Mouse (Mus musculus): ENCODE data around the gene Kifc1. TPM values are rescaled to one million over a fixed set of nuclear protein-coding genes. Genes with fewer than 3 reads are reported as not detected.

Kifc1 gene
- polyA plus RNA-seq, 1 experiment from 2014 or later = 6.7 TPM

GRCm38 (mm10) chr17:33844196-33844595 is 46.3 kb downstream of the Kifc1 start:
- Histone ChIP-seq H3K27ac (ENCODE audit: low read depth) (no peak overlapping the region), H3K27me3 (replicated peaks; ENCODE audit: control insufficient read depth, insufficient read depth, low read length) (no peaks in the 10 kb centered on the region), H3K36me3 (ENCODE audit: control insufficient read depth, insufficient read depth, low read length) (peaks cover 19% of the 10 kb centered on the region), H3K9ac (ENCODE audit: low read length) (no peak overlapping the region), H3K4me2 (ENCODE audit: low read length) (peak overlapping the region; percentile 93), H3K9me3 (ENCODE audit: control insufficient read depth, low read length) (no peaks in the 10 kb centered on the region), H3K4me1 (replicated peaks; ENCODE audit: control insufficient read depth, insufficient read depth, low read length) (peaks cover 11% of the 10 kb centered on the region; the same call in 1 of the 2 replicates), H3K4me3 (ENCODE audit: low read depth, low read length) (no peak overlapping the region)
- 66% methylated on average over 1 of the region's 1 CpGs for WGBS
- ATAC-seq (replicated peaks; ENCODE audit: low FRiP score, low TSS enrichment, low read depth) = no peak
- DNase-seq (ENCODE audit: low spot score) = no peak

GRCm38 (mm10) chr17:33842966-33843795 is 47.3 kb downstream of the Kifc1 start, which contains the start of gene Cd320:
Gene Cd320, plus strand, starts transcription at chr17:33843091.
- H3K36me3 ChIP-seq (ENCODE audit: control insufficient read depth, insufficient read depth, low read length) = peaks cover 18% of the 10 kb centered on the region
- under 1% methylated on average over 45 of the region's 45 CpGs for WGBS
- H3K27me3 ChIP-seq (replicated peaks; ENCODE audit: control insufficient read depth, insufficient read depth, low read length) = no peaks in the 10 kb centered on the region
- H3K9ac ChIP-seq (ENCODE audit: low read length) = peak within 1 kb of the TSS; percentile 65
- H3K4me1 ChIP-seq (replicated peaks; ENCODE audit: control insufficient read depth, insufficient read depth, low read length) = peaks cover 11% of the 10 kb centered on the region; the same call in 1 of the 2 replicates
- ATAC-seq (replicated peaks; ENCODE audit: low FRiP score, low TSS enrichment, low read depth) (peak; percentile 91), DNase-seq (ENCODE audit: low spot score) (peak; percentile 95)
- H3K9me3 ChIP-seq (ENCODE audit: control insufficient read depth, low read length) = no peaks in the 10 kb centered on the region
- no peak within 1 kb of the TSS for H3K27ac ChIP-seq (ENCODE audit: low read depth)
- peak within 1 kb of the TSS; percentile 97 for H3K4me3 ChIP-seq (ENCODE audit: low read depth, low read length)
- H3K4me2 ChIP-seq (ENCODE audit: low read length) = peak within 1 kb of the TSS; percentile 93

DNA sequence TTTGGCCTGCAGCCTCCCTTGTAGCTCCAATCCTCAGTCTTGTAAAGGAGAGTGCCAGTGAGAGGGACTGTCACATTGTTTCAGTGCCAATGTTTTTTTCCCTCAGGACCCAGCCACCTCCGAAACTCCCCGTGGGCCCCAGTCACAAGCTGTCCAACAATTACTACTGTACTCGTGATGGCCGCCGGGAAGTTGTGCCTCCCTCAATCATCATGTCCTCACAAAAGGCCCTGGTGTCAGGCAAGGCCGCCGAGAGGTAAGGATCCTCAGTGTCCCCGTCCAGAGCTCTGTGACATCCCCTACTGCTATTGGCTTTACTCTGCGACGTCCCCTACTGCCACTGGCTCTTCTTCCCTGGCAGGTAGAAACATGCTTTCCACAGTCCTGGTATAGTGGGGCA is 60.9 kb downstream of the Kifc1 start:
- no peak overlapping the region for H3K9ac ChIP-seq (ENCODE audit: low read length)
- H3K4me1 ChIP-seq (replicated peaks; ENCODE audit: control insufficient read depth, insufficient read depth, low read length) = peaks cover 10% of the 10 kb centered on the region
- ATAC-seq (replicated peaks; ENCODE audit: low FRiP score, low TSS enrichment, low read depth) (no peak), DNase-seq (ENCODE audit: low spot score) (no peak)
- H3K27ac ChIP-seq (ENCODE audit: low read depth) = no peak overlapping the region
- no peak overlapping the region for H3K4me2 ChIP-seq (ENCODE audit: low read length)
- H3K27me3 ChIP-seq (replicated peaks; ENCODE audit: control insufficient read depth, insufficient read depth, low read length) = no peaks in the 10 kb centered on the region
- H3K4me3 ChIP-seq (ENCODE audit: low read depth, low read length) = no peak overlapping the region
- peaks cover 58% of the 10 kb centered on the region for H3K36me3 ChIP-seq (ENCODE audit: control insufficient read depth, insufficient read depth, low read length)
- 90% methylated on average over 10 of the region's 10 CpGs for WGBS
- no peaks in the 10 kb centered on the region for H3K9me3 ChIP-seq (ENCODE audit: control insufficient read depth, low read length)

DNA sequence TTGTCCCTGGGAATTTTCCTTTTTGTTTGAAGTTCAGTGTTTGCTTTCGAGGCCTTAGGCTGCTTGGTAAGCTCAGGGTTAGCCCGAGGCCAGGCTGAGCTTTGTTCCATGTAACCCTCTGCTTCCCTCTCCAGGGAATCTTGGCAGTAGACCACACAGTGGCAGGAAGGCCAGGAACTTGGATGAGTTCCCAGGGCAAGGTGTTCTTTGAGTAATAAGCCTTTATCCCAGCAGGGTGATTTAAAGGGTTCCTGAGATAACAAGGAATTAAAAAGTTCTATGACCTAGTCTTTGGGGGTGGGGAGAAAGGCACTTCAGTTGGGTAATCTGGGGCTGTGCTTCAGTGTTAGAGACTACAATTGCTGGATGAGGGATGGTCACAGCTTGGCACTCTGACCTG is 61.6 kb downstream of the Kifc1 start:
- Histone ChIP-seq H3K4me1 (replicated peaks; ENCODE audit: control insufficient read depth, insufficient read depth, low read length) (peaks cover 10% of the 10 kb centered on the region), H3K9me3 (ENCODE audit: control insufficient read depth, low read length) (no peaks in the 10 kb centered on the region), H3K4me3 (ENCODE audit: low read depth, low read length) (no peak overlapping the region), H3K27me3 (replicated peaks; ENCODE audit: control insufficient read depth, insufficient read depth, low read length) (no peaks in the 10 kb centered on the region), H3K9ac (ENCODE audit: low read length) (no peak overlapping the region), H3K4me2 (ENCODE audit: low read length) (no peak overlapping the region), H3K36me3 (ENCODE audit: control insufficient read depth, insufficient read depth, low read length) (peaks cover 52% of the 10 kb centered on the region), H3K27ac (ENCODE audit: low read depth) (no peak overlapping the region)
- ATAC-seq (replicated peaks; ENCODE audit: low FRiP score, low TSS enrichment, low read depth) = no peak
- no peak for DNase-seq (ENCODE audit: low spot score)
- WGBS = 55% methylated on average over 2 of the region's 2 CpGs

DNA sequence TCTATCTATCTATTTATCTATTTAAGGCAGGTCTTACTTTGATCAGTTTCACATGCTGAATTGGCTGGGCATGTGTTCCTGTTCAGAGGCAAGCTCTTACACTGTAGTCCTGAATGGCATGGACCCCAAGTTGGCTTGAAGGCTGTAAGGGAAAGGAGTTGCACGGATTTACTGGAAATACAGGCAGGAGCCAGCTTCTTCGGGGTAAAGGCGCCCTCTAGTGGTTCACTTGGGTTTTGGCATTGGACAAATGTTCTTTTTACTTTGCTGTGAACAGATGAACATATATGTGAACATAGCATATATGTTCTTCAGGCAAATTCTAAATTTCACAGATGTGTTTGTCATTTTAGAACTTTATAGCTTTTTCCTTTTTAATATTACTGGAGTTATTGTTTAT is 63.6 kb downstream of the Kifc1 start:
- 0% methylated on average over 3 of the region's 3 CpGs for WGBS
- Histone ChIP-seq H3K36me3 (ENCODE audit: control insufficient read depth, insufficient read depth, low read length) (peaks cover 50% of the 10 kb centered on the region), H3K27me3 (replicated peaks; ENCODE audit: control insufficient read depth, insufficient read depth, low read length) (no peaks in the 10 kb centered on the region), H3K27ac (ENCODE audit: low read depth) (no peak overlapping the region), H3K4me1 (replicated peaks; ENCODE audit: control insufficient read depth, insufficient read depth, low read length) (peaks cover 23% of the 10 kb centered on the region), H3K4me3 (ENCODE audit: low read depth, low read length) (no peak overlapping the region), H3K9ac (ENCODE audit: low read length) (no peak overlapping the region), H3K4me2 (ENCODE audit: low read length) (no peak overlapping the region), H3K9me3 (ENCODE audit: control insufficient read depth, low read length) (no peaks in the 10 kb centered on the region)
- DNase-seq (ENCODE audit: low spot score) = peak; percentile 82
- no peak for ATAC-seq (replicated peaks; ENCODE audit: low FRiP score, low TSS enrichment, low read depth)

Small RNA genes lying within 50 kb of the gene (microRNA-seq; reads per million reads assigned to microRNA genes)
- not detected for gene Gm27740

Other genes with a start within 250 kb of the Kifc1 start
- 309 and 366 TPM in 2 replicates for gene Hnrnpm, start 203.8 kb downstream of the Kifc1 start, polyA plus RNA-seq (2014; fragmentation: Nextera tagmentation; extraction: Ambion mirVana)
- 47.0 and 47.2 TPM in 2 replicates for gene March2, start 172.0 kb downstream of the Kifc1 start, polyA plus RNA-seq (2014; fragmentation: Nextera tagmentation; extraction: Ambion mirVana)
- gene Rab11b, start 130.1 kb downstream of the Kifc1 start, polyA plus RNA-seq (2014; fragmentation: Nextera tagmentation; extraction: Ambion mirVana) = 209 and 261 TPM in 2 replicates
- 18.0 and 22.0 TPM in 2 replicates for gene Angptl4, start 108.8 kb downstream of the Kifc1 start, polyA plus RNA-seq (2014; fragmentation: Nextera tagmentation; extraction: Ambion mirVana)
- 28.0 and 28.8 TPM in 2 replicates for gene Kank3, start 80.1 kb downstream of the Kifc1 start, polyA plus RNA-seq (2014; fragmentation: Nextera tagmentation; extraction: Ambion mirVana)
- gene Rps28, start 66.1 kb downstream of the Kifc1 start, polyA plus RNA-seq (2014; fragmentation: Nextera tagmentation; extraction: Ambion mirVana) = 1,343 and 1,538 TPM in 2 replicates
- 589 and 606 TPM in 2 replicates for gene Ndufa7, start 66.1 kb downstream of the Kifc1 start, polyA plus RNA-seq (2014; fragmentation: Nextera tagmentation; extraction: Ambion mirVana)
- 77.8 and 86.7 TPM in 2 replicates for gene Cd320, start 47.6 kb downstream of the Kifc1 start, polyA plus RNA-seq (2014; fragmentation: Nextera tagmentation; extraction: Ambion mirVana)
- gene Gm7029, start 16.8 kb downstream of the Kifc1 start, polyA plus RNA-seq (2014; fragmentation: Nextera tagmentation; extraction: Ambion mirVana) = not detected in 2 replicates
- gene Platr17, start 14.5 kb upstream of the Kifc1 start, polyA plus RNA-seq (2014; fragmentation: Nextera tagmentation; extraction: Ambion mirVana) = 0.23 TPM in 2 replicates
- 41.8 and 42.7 TPM in 2 replicates for gene Daxx, start 18.8 kb upstream of the Kifc1 start, polyA plus RNA-seq (2014; fragmentation: Nextera tagmentation; extraction: Ambion mirVana)
- gene Tapbp, start 25.2 kb upstream of the Kifc1 start, polyA plus RNA-seq (2014; fragmentation: Nextera tagmentation; extraction: Ambion mirVana) = 32.3 and 32.5 TPM in 2 replicates
- gene Zbtb22, start 25.2 kb upstream of the Kifc1 start, polyA plus RNA-seq (2014; fragmentation: Nextera tagmentation; extraction: Ambion mirVana) = 9.4 and 9.8 TPM in 2 replicates
- 31.3 and 34.5 TPM in 2 replicates for gene Rgl2, start 38.9 kb upstream of the Kifc1 start, polyA plus RNA-seq (2014; fragmentation: Nextera tagmentation; extraction: Ambion mirVana)
- 163 and 175 TPM in 2 replicates for gene Pfdn6, start 49.7 kb upstream of the Kifc1 start, polyA plus RNA-seq (2014; fragmentation: Nextera tagmentation; extraction: Ambion mirVana)
- 28.6 and 31.8 TPM in 2 replicates for gene Wdr46, start 50.0 kb upstream of the Kifc1 start, polyA plus RNA-seq (2014; fragmentation: Nextera tagmentation; extraction: Ambion mirVana)
- 3.7 and 4.9 TPM in 2 replicates for gene B3galt4, start 60.8 kb upstream of the Kifc1 start, polyA plus RNA-seq (2014; fragmentation: Nextera tagmentation; extraction: Ambion mirVana)
- 32.4 and 35.3 TPM in 2 replicates for gene Vps52, start 65.2 kb upstream of the Kifc1 start, polyA plus RNA-seq (2014; fragmentation: Nextera tagmentation; extraction: Ambion mirVana)
- gene Rps18, start 65.3 kb upstream of the Kifc1 start, polyA plus RNA-seq (2014; fragmentation: Nextera tagmentation; extraction: Ambion mirVana) = 2,375 and 2,437 TPM in 2 replicates
- gene H2-K1, start 109.7 kb upstream of the Kifc1 start, polyA plus RNA-seq (2014; fragmentation: Nextera tagmentation; extraction: Ambion mirVana) = 105 and 137 TPM in 2 replicates
- 4.4 and 5.9 TPM in 2 replicates for gene Ring1, start 134.0 kb upstream of the Kifc1 start, polyA plus RNA-seq (2014; fragmentation: Nextera tagmentation; extraction: Ambion mirVana)
- 49.7 and 53.6 TPM in 2 replicates for gene H2-Ke6, start 137.4 kb upstream of the Kifc1 start, polyA plus RNA-seq (2014; fragmentation: Nextera tagmentation; extraction: Ambion mirVana)
- gene Slc39a7, start 141.0 kb upstream of the Kifc1 start, polyA plus RNA-seq (2014; fragmentation: Nextera tagmentation; extraction: Ambion mirVana) = 86.4 and 89.5 TPM in 2 replicates
- 21.5 and 28.5 TPM in 2 replicates for gene Rxrb, start 141.2 kb upstream of the Kifc1 start, polyA plus RNA-seq (2014; fragmentation: Nextera tagmentation; extraction: Ambion mirVana)
- 0.44 and 0.66 TPM in 2 replicates for gene Col11a2, start 148.8 kb upstream of the Kifc1 start, polyA plus RNA-seq (2014; fragmentation: Nextera tagmentation; extraction: Ambion mirVana)
- 0.75 and 1.1 TPM in 2 replicates for gene H2-Oa, start 201.7 kb upstream of the Kifc1 start, polyA plus RNA-seq (2014; fragmentation: Nextera tagmentation; extraction: Ambion mirVana)
- gene H2-DMa, start 228.9 kb upstream of the Kifc1 start, polyA plus RNA-seq (2014; fragmentation: Nextera tagmentation; extraction: Ambion mirVana) = 11.0 and 13.5 TPM in 2 replicates
- gene Brd2, start 232.0 kb upstream of the Kifc1 start, polyA plus RNA-seq (2014; fragmentation: Nextera tagmentation; extraction: Ambion mirVana) = 124 and 144 TPM in 2 replicates

Data from intestine, embryonic 14.5 days (tissue).